Mouse (Mus musculus): ENCODE measurements around the gene Ppm1l. TPM values are rescaled to one million over a fixed set of nuclear protein-coding genes. Genes with fewer than 3 reads are reported as not detected.

Ppm1l gene
- polyA plus RNA-seq, 2 experiments = 7.1 to 12.2 TPM

DNA sequence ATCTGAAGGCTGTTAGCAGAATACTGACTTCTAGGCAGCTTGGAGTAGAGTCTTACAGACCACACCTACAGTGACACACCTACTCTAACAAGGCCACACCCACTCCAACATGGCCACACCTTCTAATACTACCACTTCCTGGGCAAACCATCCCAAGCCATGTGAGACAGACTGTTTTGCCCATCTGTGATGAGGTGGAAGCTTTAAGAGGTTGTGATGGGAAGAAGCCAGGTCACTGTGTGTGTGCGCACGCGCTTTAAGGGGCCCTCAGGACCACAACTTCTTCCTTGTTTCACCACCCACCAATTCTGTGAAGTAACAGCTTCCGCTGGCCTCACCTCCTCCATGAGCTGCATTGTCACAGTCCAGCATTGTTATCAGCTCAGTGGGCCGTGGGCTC is 112.7 kb downstream of the Ppm1l start:
- no peaks in the 10 kb centered on the region for H3K9me3 ChIP-seq (ENCODE audit: control insufficient read depth, low read length)
- 90% methylated on average over 5 of the region's 5 CpGs for WGBS
- peaks cover 10% of the 10 kb centered on the region for H3K4me1 ChIP-seq (ENCODE audit: control insufficient read depth, insufficient read depth, low read length)
- no peak overlapping the region for H3K4me2 ChIP-seq (replicated peaks; ENCODE audit: low read depth, low read length, severe bottlenecking)
- DNase-seq (ENCODE audit: low spot score) (no peak), ATAC-seq (ENCODE audit: low FRiP score, low read depth) (no peak)
- no peak overlapping the region for H3K9ac ChIP-seq (ENCODE audit: low read depth, low read length, severe bottlenecking)
- no peak overlapping the region for H3K27ac ChIP-seq (replicated peaks; ENCODE audit: low read depth, low read length)
- no peaks in the 10 kb centered on the region for H3K36me3 ChIP-seq (ENCODE audit: control insufficient read depth, insufficient read depth, low read length)
- H3K27me3 ChIP-seq (ENCODE audit: control insufficient read depth, insufficient read depth, low read length) = no peaks in the 10 kb centered on the region
- no peak for TF ChIP-seq POLR2A (IDR thresholded peaks at IDR 0.05; ENCODE audit: borderline replicate concordance, extremely low read depth, insufficient read depth, insufficient read length)
- H3K4me3 ChIP-seq (replicated peaks; ENCODE audit: low read length) = no peak overlapping the region

DNA sequence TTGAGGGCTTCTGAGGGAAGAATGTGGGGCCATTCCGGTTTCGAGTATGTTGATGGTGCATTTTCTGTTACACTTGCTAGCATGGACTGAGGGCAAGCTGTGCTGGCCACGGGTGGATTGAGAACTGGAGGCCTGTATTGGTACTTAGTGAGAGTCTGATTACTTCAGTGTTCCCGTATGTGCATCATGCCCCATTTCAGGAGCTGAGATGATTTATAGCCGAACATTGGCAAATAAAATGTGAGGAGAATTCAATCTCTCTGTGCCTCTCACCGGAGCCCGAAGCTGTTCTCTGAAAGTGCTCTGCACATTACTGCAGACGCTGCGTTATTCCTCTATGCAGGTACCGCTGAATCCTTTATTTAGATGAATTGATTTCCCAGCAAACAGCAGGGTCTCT is 116.9 kb downstream of the Ppm1l start:
- Histone ChIP-seq H3K4me3 (replicated peaks; ENCODE audit: low read length) (no peak overlapping the region), H3K27ac (replicated peaks; ENCODE audit: low read depth, low read length) (no peak overlapping the region), H3K36me3 (ENCODE audit: control insufficient read depth, insufficient read depth, low read length) (no peaks in the 10 kb centered on the region), H3K4me1 (ENCODE audit: control insufficient read depth, insufficient read depth, low read length) (peaks cover 12% of the 10 kb centered on the region), H3K9me3 (ENCODE audit: control insufficient read depth, low read length) (no peaks in the 10 kb centered on the region), H3K27me3 (ENCODE audit: control insufficient read depth, insufficient read depth, low read length) (no peaks in the 10 kb centered on the region), H3K4me2 (replicated peaks; ENCODE audit: low read depth, low read length, severe bottlenecking) (no peak overlapping the region), H3K9ac (ENCODE audit: low read depth, low read length, severe bottlenecking) (no peak overlapping the region)
- ATAC-seq (ENCODE audit: low FRiP score, low read depth) (no peak), DNase-seq (ENCODE audit: low spot score) (no peak)
- whole genome bisulfite sequencing = 58% methylated on average over 10 of the region's 10 CpGs
- TF ChIP-seq POLR2A (IDR thresholded peaks at IDR 0.05; ENCODE audit: borderline replicate concordance, extremely low read depth, insufficient read depth, insufficient read length) = no peak

DNA sequence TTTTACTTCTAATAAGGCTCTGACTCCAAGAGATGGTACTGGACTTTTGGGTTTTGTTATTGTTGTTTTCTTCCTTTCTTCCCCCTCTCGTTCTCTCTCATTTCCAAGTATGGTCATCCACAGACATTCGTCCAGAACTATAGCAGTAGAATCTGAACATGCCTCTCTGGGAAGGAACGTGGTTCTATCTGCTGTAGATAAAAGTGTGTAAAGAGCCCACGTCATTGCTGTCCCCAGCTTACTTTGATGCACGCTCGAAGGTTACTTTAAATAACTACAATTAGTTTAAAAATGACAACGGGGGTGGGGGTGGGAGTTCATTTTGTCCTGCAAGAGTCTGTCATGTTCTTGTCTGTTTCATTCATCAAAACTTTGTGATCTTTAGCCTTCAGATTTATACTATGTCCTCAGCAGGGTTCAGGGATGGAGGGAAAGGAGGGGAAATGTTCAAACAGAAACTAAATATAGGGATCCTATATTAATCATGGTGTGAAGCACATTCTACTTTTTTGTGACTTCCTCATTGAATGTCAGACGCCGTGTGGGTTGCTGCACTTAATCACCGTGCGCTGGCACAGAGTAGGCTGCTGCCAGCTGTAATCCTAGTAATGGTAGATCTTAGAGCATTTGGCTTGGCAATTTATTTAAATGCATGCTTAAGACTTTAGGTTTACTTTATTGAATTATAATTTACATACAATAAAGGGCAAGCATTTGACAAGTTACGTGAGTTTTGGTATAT is 122.3 kb downstream of the Ppm1l start:
- ATAC-seq (ENCODE audit: low FRiP score, low read depth) (no peak), DNase-seq (ENCODE audit: low spot score) (no peak)
- H3K4me2 ChIP-seq (replicated peaks; ENCODE audit: low read depth, low read length, severe bottlenecking) = no peak overlapping the region
- TF ChIP-seq POLR2A (IDR thresholded peaks at IDR 0.05; ENCODE audit: borderline replicate concordance, extremely low read depth, insufficient read depth, insufficient read length) = no peak
- no peak overlapping the region for H3K27ac ChIP-seq (replicated peaks; ENCODE audit: low read depth, low read length)
- no peak overlapping the region for H3K4me3 ChIP-seq (replicated peaks; ENCODE audit: low read length)
- 73% methylated on average over 12 of the region's 12 CpGs for WGBS
- H3K27me3 ChIP-seq (ENCODE audit: control insufficient read depth, insufficient read depth, low read length) = no peaks in the 10 kb centered on the region
- no peak overlapping the region for H3K9ac ChIP-seq (ENCODE audit: low read depth, low read length, severe bottlenecking)
- H3K4me1 ChIP-seq (ENCODE audit: control insufficient read depth, insufficient read depth, low read length) = peaks cover 5% of the 10 kb centered on the region
- H3K9me3 ChIP-seq (ENCODE audit: control insufficient read depth, low read length) = no peaks in the 10 kb centered on the region
- no peaks in the 10 kb centered on the region for H3K36me3 ChIP-seq (ENCODE audit: control insufficient read depth, insufficient read depth, low read length)

DNA sequence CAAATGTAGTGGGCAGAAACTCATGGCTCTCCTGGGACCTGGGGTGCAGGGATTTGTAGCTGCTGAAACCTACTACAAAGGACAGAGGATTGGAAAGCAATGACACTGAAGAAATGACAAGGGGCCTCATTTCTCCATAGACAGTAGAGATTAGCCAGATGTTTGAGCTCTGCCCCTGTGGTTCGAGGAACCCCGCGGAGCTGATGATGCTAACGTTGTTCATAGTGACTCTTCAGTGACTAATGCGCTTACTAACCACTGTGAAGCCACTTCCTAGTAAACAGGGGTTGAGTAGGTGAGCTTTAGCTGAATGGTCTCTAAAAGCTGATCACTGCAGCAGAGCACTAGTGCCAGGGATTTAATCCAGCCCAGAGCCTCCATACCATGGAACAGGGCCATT is 124.1 kb downstream of the Ppm1l start:
- Histone ChIP-seq H3K4me3 (replicated peaks; ENCODE audit: low read length) (no peak overlapping the region), H3K36me3 (ENCODE audit: control insufficient read depth, insufficient read depth, low read length) (no peaks in the 10 kb centered on the region), H3K4me2 (replicated peaks; ENCODE audit: low read depth, low read length, severe bottlenecking) (no peak overlapping the region), H3K27ac (replicated peaks; ENCODE audit: low read depth, low read length) (no peak overlapping the region), H3K9ac (ENCODE audit: low read depth, low read length, severe bottlenecking) (no peak overlapping the region), H3K27me3 (ENCODE audit: control insufficient read depth, insufficient read depth, low read length) (no peaks in the 10 kb centered on the region), H3K9me3 (ENCODE audit: control insufficient read depth, low read length) (no peaks in the 10 kb centered on the region), H3K4me1 (ENCODE audit: control insufficient read depth, insufficient read depth, low read length) (peaks cover 2% of the 10 kb centered on the region)
- TF ChIP-seq POLR2A (IDR thresholded peaks at IDR 0.05; ENCODE audit: borderline replicate concordance, extremely low read depth, insufficient read depth, insufficient read length) = no peak
- 76% methylated on average over 5 of the region's 5 CpGs for WGBS
- no peak for ATAC-seq (ENCODE audit: low FRiP score, low read depth)
- no peak for DNase-seq (ENCODE audit: low spot score)

DNA sequence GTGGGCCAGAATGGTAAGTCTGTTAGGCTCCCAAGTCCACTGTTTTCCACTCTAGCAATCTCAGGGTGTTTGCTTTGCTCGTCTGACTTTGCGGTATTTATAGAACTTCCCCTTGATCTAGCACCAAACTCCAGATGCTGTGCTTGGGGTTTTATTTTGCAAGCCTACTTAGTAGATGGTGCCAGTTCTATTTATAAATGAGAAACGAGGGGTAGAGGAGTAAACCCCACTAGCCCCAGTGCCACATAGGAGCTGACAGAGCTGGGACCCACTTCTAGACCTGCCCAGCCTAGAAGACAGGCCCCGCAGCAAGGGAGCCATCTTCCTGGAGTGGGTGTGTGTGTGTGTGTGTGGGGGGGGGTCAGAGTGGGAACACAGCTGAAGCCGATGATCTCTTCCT is 130.3 kb downstream of the Ppm1l start:
- H3K9ac ChIP-seq (ENCODE audit: low read depth, low read length, severe bottlenecking) = no peak overlapping the region
- no peak overlapping the region for H3K4me3 ChIP-seq (replicated peaks; ENCODE audit: low read length)
- ATAC-seq (ENCODE audit: low FRiP score, low read depth) (no peak), DNase-seq (ENCODE audit: low spot score) (no peak)
- no peaks in the 10 kb centered on the region for H3K36me3 ChIP-seq (ENCODE audit: control insufficient read depth, insufficient read depth, low read length)
- WGBS = 55% methylated on average over 5 of the region's 5 CpGs
- no peaks in the 10 kb centered on the region for H3K27me3 ChIP-seq (ENCODE audit: control insufficient read depth, insufficient read depth, low read length)
- H3K27ac ChIP-seq (replicated peaks; ENCODE audit: low read depth, low read length) = no peak overlapping the region
- TF ChIP-seq POLR2A (IDR thresholded peaks at IDR 0.05; ENCODE audit: borderline replicate concordance, extremely low read depth, insufficient read depth, insufficient read length) = no peak
- no peak overlapping the region for H3K4me2 ChIP-seq (replicated peaks; ENCODE audit: low read depth, low read length, severe bottlenecking)
- H3K4me1 ChIP-seq (ENCODE audit: control insufficient read depth, insufficient read depth, low read length) = peaks cover 7% of the 10 kb centered on the region
- no peaks in the 10 kb centered on the region for H3K9me3 ChIP-seq (ENCODE audit: control insufficient read depth, low read length)

Measured in limb, embryonic 14.5 days (tissue).